Mouse (Mus musculus): ENCODE measurements around the gene Gpr35.

DNA sequence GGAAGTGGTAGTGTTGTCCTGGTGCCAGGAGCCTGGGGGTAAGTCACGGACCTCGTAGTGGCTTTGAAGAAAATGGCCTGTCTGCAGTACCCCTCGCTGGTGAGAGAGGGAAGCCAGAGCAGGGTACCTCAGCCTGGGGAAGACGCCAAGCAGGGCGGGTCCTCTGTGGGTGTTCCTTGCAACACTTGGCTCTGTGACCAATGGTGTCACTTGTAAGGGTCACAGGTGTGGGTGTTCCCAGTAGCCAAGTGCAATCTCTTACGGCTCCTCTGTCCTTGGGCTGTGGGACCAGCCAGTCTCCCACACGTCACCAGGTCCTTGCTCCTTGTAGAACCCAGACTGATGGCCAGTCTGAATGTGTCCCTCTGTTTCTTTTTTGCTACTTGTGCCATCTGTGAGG, 55.4 kb downstream of the Gpr35 start, which contains the start of gene Aqp12:
- no peak for TF ChIP-seq POLR2A (IDR thresholded peaks at IDR 0.05; ENCODE audit: insufficient read depth, low read length)
- no peak for TF ChIP-seq CTCF (IDR thresholded peaks at IDR 0.05; ENCODE audit: low read depth, low read length)

All from ES-Bruce4 (cell line).